Mouse (Mus musculus) left cerebral cortex, postnatal 14 days (tissue): ENCODE results near the gene Cadm4. TPM values are rescaled to one million over a fixed set of nuclear protein-coding genes. Genes with fewer than 3 reads are reported as not detected.
"Not testable (repeated sequence)": the region's sequence is repeated elsewhere in the genome, so short reads cannot be mapped to it uniquely, and the experiment has no call there.

ENCODE experiments used
- DNase-seq, 2 experiments: peaks; one replicate each; pipeline ENCODE4 v3.0.0; 2021 to 2022; ENCODE audit warnings: low spot score in 2 of 2, mixed read lengths in 1 of 2
- intact Hi-C: fragments of 180-260 bp; cut with DNase I; formaldehyde crosslinking; loops from one replicate; pipeline ENCODE4 v1.15.1; 2025
- total RNA-seq, 2 experiments: library from RNA; stranded (reverse); gene quantifications; 2 replicates each; pipeline ENCODE4 v1.2.3; 2021

Gene Cadm4
- total RNA-seq, 2 experiments from 2014 or later, result 282 to 289 TPM

DNA sequence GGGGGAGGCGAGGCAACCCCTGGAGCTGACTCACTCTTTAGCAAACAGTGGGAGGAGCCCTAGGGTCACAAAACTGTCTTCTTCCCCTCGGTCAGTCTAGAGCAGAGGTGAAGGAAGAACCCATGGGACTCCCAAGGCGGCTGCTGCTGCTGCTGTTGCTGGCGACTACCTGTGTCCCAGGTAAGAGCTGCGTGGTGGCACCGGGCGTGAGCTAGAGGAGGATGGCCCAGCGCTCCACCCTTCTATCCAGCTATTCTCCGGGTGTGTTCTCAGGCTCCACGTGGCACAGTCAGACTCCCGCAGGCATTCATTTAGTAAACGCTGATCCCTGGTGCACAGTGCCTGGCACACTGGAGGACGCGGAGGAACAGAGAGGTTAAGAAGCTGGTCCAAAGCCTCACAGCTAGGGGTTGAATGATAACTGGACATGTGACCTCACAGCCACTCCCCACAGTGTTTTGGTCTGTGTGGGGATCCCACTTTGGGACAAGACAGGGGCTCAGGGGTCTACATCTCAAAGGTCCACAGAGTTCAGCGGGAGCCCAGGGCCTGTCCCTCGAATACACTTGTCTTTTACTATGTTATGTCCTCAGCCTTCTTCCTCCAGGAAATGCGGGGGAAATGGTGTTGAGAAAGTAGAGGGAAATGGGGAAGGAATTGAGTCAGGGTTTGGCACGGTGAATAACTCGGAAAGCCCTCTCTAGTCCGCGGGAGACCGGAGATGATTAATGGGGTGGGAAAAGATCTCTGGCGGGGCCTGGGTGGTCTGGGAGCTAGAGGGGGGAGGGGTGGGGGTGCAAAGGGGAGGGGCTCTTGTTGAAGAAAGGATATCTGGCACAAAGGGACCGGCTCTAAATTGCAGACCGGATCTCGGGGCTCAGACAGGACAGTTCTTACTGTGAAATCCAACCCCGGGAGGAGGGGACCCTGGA is 19.2 kb upstream of the Cadm4 start, which contains the start of gene Plaur:
Plaur (plus strand) TSS at position 97 of the 932 bp plus-strand sequence.
- intact Hi-C loops, result no loop called here

DNA sequence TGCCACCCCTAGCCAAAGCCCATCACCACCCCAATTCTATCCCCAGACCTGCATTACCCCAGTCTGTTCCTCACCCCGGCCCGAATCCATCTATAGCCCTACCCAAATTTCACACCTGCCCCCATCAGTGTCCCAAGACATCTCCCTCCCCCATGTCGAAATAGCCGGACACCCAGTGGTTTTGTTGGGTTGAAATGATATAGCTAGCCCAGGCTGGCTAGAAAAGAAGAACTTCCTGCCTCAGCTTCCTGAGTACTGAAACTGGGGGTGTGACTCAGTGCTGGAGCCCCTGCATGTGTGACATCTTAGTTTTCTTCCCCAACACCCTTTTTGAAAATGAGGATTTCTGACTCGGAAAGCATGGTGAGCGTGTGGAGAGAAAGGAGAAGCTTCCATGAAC is 15.0 kb upstream of the Cadm4 start:
- intact Hi-C loops, result no loop called here
- no peak for DNase-seq

More for the DNA sequence above, 19.2 kb upstream of the Cadm4 start, which contains the start of gene Plaur:
- DNase-seq, result no peak

DNA sequence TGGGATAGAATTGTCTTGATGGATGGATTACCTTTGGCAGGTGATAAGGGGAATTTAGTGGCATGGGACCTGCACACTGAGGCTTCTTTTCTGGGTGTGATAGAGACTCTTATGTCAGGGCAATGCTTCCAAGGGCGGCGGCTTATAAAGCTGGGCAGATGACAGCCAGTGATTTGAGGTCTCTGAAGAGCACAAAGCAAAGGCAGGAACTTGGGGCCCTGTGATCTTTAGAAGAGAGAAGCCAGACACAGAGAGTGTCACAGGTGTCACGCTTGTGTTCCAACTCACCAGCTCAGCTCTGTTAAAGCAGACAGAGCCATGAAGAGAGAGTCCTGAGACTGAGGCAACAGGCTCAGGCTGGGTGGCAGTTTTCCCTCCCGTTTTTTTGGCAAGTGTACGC is 13.9 kb upstream of the Cadm4 start:
- intact Hi-C loops, result no loop called here
- DNase-seq, result no peak

DNA sequence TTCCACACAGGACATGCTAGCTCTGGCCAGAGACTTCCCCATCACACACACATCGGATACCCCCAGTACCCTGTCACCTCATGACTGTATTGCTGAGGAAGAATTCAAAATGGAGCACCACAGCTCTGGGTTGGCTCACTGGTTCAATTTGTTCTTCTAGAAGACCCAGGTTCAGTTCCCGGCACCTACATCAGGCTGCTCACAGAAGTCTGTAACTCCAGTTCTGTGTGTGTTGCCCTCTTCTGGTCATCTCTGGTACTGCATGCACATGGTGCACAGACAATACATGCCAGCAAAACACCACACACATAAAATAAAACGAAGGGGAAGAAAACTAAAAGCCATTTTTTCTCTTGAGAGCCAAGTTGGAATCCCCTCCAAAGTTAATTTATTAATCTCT is 12.7 kb upstream of the Cadm4 start:
- intact Hi-C loops, result no loop called here
- DNase-seq, result no peak

DNA sequence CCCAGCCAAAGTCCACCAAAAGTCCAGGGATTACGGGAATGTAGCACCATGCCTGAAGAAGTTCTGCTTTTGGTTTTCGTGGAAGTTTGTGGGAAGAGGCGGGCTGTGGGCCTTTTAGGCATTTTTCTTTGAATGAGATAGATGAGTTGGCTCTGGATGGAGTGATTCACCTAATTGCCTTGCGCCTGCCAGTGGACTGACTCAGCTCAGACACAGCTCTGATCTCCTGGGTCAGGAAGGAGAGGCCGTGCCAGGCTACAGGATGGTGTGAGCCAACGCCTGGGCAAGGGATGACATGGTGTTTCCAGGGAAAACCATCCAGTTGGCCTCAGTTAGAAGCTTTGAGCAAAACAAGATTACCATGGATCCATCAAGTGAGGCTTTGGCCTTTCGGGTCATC is 11.5 kb upstream of the Cadm4 start:
- DNase-seq, result no peak
- intact Hi-C loops, result no loop called here

DNA sequence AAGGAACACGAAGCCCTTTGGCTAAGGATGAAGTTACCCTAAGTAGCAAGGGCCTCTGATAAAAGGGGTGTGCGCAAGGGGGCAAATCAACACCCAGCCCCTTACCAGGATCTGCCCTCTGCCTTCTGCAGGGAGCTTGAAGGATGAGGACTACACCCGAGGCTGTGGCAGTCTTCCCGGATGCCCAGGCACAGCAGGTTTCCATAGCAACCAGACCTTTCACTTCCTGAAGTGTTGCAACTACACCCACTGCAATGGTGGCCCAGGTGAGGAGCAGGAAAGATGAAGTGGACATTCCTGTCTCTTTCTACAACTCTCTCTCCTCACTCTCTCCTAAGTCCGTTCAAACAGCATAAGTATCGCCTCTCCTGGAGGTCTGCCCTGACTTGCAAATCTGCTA is 9.4 kb upstream of the Cadm4 start:
- intact Hi-C loops, result no loop called here

DNA sequence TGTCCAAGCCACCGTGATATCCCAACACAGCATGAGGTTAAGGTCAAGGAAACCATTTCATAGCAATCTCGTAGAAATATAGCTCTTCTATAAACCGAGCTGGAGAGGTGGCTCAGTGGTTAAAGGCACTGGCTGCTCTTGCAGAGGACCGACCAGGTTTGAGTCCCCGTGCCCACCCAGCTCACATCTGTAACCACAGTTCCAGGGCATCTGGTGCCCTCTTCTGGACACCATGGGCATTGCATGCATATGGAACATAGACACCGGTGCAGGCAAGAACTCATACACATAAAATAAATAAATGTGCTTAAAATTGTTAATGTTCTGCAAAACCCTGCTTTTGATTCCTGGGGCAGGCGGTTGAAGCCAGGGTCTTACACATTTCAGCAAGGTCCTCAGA is 8.9 kb upstream of the Cadm4 start:
- intact Hi-C loops, result no loop called here

More for the DNA sequence above, 9.4 kb upstream of the Cadm4 start:
- DNase-seq, result no peak

DNA sequence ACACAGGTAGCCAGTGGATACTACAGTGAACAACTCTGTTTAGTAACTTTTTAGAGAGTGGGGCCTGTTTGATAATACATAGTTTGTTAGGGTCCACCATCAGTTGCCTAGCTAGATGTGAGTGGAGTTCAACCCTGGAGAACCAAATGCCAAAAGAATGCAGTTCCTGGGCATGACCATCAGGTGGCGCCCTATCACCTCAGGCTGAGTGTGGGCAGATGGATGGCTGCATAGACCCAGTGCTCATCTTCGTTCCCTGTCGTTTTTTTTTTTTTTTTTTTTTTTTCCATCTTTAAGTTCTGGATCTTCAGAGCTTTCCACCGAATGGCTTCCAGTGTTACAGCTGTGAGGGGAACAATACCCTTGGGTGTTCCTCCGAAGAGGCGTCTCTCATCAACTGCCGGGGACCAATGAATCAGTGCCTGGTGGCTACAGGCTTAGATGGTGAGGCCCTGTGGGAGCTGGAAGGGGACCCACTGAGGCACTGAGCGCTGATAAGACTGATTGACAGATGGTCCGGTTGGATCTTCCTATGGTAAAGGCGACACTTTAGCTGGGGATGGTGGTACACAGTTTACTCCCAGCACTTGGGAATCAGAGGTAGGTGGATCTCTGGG is 7.8 kb upstream of the Cadm4 start:
- intact Hi-C loops, result no loop called here
- peak; percentile 75 to 84 for DNase-seq

More for the DNA sequence above, 8.9 kb upstream of the Cadm4 start:
- DNase-seq, result no peak

DNA sequence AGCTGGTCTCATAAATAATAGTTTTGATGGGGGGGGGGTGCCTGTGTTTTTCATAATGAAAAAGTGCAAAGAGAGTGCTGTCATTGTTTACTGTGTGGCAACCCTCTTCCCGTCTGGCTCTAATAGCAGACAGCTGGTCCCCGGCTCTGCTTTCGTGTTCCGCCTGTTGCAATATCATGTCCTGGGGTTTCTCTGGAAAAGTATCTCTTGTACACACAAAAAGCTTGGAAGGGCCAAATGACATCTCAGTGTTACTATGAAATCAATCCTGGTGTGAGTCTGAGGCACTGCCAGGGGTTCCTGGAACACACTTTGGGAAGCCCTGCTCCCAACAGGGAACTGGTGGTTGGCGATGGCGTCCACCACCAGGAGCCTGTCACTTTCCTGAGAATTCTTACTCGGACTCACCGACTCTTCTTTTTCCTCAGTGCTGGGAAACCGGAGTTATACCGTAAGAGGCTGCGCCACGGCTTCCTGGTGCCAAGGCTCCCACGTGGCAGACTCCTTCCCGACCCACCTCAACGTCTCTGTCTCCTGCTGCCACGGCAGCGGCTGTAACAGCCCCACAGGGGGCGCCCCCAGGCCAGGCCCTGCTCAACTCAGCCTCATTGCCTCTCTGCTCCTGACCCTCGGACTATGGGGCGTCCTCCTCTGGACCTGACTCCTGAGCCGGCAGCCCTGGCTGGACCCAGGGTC is 6.9 kb upstream of the Cadm4 start:
- peak in 1 of 2 experiments; percentile 39 for DNase-seq

DNA sequence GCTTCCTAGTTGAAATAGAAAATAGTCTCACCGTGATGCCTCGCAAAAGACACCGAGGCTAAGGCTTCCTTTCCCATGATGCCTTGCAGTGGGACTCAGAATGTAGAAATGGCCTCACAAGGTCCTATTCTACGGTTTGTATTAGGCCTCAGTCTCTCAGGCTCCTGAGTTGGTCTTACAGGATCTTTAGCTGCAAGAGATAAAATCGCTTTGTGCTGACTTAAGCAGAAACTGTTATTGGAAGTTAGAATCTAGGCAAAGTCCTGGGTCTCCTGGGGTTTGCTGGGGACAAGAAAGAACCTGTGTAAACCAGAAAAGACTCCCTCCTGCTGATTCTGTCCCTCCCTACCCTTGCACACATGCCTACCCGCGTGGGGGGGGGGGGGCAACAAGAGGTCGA is 5.5 kb upstream of the Cadm4 start:
- no peak for DNase-seq
- intact Hi-C loops, result no loop called here

More for the DNA sequence above, 6.9 kb upstream of the Cadm4 start:
- intact Hi-C loops, result no loop called here

DNA sequence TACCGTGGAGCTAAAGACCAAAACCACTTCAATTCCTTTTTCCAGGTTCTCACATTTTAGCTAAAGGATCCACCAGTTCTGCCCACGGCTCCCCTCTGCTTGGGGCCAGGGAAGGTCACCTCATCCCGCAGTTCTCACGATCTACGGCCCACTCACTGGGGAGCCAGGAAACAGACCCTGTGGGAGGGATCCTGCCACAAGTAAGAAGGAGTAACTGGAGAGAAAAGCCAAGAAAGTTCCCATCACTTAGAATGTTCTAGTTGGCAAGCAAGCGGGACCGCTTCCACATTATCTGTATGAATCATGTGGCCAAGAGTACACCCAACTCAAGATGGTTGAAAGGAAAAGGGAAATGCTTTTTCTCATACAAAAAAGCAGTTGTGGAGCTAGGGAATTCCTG is 5.0 kb upstream of the Cadm4 start:
- no peak for DNase-seq
- intact Hi-C loops, result no loop called here

DNA sequence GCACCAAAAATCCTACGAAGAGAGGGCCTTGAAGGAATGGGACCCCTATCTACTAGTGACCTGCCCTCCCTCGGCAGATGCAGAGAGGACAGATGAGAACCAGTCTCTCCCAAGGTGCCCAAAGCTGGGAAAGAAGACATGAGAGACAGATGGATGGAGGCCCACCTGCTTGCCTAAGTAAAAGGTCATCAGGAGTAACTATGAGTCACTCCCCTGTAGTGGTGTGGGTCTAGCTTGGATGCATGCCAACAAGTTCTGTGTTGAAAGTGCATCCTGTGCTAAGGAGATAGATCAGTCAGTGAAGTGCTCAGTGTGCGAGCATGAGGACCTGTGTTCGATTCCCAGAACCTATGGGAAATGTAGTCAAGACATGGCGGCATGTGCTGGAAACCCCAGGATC is 2.9 kb upstream of the Cadm4 start:
- DNase-seq, result no peak
- intact Hi-C loops, result no loop called here

DNA sequence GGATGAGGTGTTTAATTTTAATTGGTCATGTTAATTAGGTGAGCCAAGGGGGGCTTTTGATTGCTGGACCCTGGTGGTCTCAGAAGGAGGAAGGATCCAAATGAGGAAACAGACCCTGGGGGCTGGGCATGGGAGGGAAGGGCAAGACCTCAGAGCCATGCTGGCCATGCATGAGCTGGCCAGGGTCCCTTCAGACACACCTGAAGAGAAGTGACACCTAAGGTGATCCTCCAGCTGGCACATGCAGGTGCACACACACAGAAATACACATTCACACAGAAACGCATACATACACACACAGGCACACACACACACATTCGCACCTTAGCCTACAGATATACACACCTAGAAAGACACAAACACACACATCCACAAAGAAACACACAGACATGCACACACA is 2.1 kb upstream of the Cadm4 start:
- no peak for DNase-seq
- intact Hi-C loops, result no loop called here

DNA sequence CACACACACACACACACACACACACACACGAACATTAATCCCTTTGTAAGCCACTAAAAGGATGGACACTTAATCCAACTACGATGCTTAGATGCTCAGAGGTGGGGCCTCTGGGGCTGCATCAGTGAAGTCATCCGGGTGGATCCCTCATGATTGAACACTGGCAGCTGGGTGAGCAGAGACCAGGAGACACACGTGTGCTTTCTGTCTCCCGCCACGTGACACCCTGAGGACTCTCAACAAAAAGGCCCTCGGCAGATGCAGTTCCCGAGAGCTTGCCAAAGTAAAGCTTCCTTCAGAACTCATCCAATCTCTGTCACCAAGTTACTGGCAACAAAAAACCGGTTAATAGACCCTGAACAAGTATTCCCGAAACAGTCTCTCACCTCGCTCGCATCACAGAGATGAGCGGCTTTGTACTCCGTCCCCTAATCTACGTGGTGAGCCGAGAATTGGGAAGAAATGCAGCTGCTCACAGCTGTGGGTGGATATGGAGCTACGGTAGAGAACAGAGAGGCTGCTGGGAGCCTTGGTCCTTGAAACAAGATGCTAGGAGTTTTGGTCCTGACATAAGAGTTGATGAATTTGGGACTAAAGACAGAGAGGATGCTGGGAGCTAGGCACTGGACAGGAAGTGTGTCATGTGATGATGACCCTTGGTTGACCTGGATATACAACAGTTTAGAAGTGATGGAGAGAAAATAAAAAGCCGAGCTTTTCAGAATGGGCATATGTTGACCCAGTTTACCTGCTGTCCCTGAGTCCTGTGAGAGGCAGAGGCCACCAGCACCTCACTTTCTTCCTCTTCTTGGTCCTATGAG is 1.5 kb upstream of the Cadm4 start:
- intact Hi-C loops, result no loop called here
- peak; percentile 51 to 89 for DNase-seq

DNA sequence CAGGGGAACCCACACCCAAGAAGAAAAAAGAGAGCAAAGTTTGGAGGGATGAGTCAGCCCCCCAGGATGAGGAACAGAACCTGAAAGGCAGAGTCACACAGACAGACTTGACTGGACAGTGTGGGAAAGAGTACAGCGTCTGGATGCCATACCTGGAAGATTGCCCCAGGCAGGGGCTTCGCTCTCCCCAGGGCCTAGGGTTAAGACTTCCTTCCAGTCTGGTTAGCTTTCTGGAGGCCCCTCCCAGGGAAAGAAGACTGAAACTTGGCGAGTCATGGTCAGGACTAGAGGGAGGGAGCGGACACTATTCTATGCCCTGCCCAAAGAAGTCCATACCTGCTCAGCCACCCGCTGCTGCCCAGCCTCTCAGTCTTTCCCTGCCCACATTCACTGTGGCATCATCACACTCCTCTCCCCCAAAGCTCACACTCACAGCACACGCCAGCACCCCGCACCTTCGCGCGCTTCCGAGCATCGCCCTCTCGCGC is 793 bp upstream of the Cadm4 start:
- intact Hi-C loops, result no loop called here
- DNase-seq, result no peak

DNA sequence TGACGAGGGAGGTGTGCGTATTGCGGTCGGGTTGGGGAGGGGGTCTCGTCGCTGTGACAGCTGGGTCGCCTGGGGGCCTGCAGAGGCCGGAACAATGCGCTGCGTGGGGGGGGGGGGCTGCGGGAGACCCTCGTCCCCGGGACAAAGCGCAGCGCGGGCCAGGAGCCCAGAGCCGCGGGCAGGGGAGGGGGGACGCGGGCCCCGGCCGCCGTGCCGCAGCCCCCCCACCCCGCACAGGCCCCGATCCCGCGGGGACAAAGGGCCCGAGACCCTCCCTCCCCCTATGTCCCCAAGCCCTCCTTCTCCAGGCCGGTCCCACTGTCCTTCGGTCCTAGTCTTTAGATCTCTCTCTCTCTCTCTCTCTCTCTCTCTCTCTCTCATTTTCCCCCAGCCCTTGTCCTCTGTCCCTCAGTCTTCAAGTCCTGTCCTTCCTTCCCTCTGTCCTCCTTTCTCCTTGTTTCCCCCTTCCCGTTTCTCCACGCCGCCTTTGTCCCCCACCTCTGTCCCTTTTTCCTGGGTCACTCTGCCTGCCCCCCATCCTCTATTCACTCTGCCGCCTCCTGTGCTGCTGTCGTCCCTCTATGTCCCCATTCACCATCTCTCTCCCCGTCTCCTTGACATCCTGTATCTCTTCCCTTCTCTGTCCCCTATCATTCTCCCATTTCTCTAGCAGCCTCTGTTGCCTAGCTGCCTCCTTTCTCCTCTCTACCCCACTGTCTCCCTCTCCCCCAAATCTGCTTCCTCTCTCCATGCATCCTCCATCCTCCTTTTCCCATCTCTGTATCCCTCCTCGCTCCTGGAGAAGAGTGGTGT is 591 bp downstream of the Cadm4 start:
- no peak for DNase-seq
- intact Hi-C loops, result no loop called here

DNA sequence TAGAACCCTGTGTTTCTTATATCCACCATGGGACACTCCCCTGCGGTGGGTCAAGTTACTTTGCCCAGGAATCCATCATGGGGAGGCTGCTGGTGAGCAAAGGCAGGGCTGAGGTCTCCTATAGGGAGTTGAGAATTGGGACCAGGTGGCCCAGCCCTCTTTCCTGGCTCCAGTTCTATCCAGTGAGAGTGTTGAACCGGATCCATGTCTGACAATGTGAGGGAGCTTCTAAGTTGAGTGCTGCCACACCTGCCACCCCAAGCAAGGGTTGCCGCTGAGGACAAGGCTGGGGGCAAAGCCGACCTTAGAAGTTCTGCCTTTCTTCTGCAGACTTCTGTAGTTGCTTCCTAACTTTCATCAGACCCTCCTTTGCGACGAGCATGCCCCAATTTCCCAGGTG is 1.5 kb downstream of the Cadm4 start:
- DNase-seq, intact Hi-C loops: not testable (repeated sequence)

DNA sequence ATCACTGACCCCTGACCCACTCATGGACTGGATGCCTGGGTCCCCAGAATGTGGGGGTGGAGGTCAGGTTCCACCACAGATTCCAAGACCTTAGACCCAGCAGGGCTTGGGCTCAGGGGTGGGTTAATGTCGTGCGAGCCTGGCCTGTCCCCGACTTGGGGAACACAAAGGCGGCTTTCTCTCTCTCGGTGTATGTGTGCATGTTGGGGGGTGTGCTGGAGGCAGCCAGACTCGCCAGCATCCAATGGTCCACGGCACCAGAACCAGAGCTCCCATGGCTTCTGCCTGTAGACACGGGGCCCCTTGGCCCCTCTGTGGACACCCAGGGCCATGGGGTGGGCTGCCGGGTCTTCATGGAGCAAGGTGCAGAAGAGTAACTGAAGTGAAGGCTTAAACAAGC is 3.7 kb downstream of the Cadm4 start:
- DNase-seq, result no peak
- intact Hi-C loops, result no loop called here
